Mouse (Mus musculus): ENCODE measurements around the gene Ccdc13.

Gene Ccdc13

GRCm38 (mm10) chr9:121802747-121803146, 36.5 kb downstream of the Ccdc13 start:
- DNase-seq (ENCODE audit: low read depth, low spot score) = no peak

- no peak for DNase-seq (ENCODE audit: low read depth, low spot score)
Observed at GRCm38 (mm10) chr9:121798887-121799520, 40.3 kb downstream of the Ccdc13 start.

GRCm38 (mm10) chr9:121797722-121798121, 41.5 kb downstream of the Ccdc13 start:
- DNase-seq (ENCODE audit: low read depth, low spot score) = no peak

GRCm38 (mm10) chr9:121794972-121795539, 44.2 kb downstream of the Ccdc13 start:
- DNase-seq (ENCODE audit: low read depth, low spot score) = no peak

GRCm38 (mm10) chr9:121791757-121792521, 47.3 kb downstream of the Ccdc13 start, which contains the start of gene Hhatl:
Gene Hhatl, minus strand, starts transcription at chr9:121792507.
- no peak for DNase-seq (ENCODE audit: low read depth, low spot score)

GRCm38 (mm10) chr9:121791206-121791605, 48.1 kb downstream of the Ccdc13 start:
- DNase-seq (ENCODE audit: low read depth, low spot score) = peak; percentile 46

GRCm38 (mm10) chr9:121786359-121786758, 52.9 kb downstream of the Ccdc13 start:
- no peak for DNase-seq (ENCODE audit: low read depth, low spot score)

GRCm38 (mm10) chr9:121785261-121785660, 54.0 kb downstream of the Ccdc13 start:
- DNase-seq (ENCODE audit: low read depth, low spot score) = no peak

GRCm38 (mm10) chr9:121784801-121785200, 54.5 kb downstream of the Ccdc13 start:
- DNase-seq (ENCODE audit: low read depth, low spot score) = no peak

- DNase-seq (ENCODE audit: low read depth, low spot score) = no peak
Observed at GRCm38 (mm10) chr9:121778066-121778624, 61.1 kb downstream of the Ccdc13 start.

- DNase-seq (ENCODE audit: low read depth, low spot score) = no peak
Observed at GRCm38 (mm10) chr9:121777484-121778065, 61.7 kb downstream of the Ccdc13 start, which contains the start of gene Klhl40. Gene Klhl40, plus strand, starts transcription at chr9:121777607.

- DNase-seq (ENCODE audit: low read depth, low spot score) = no peak
Observed at GRCm38 (mm10) chr9:121776511-121776910, 62.8 kb downstream of the Ccdc13 start.

- DNase-seq (ENCODE audit: low read depth, low spot score) = no peak
Observed at GRCm38 (mm10) chr9:121775951-121776350, 63.3 kb downstream of the Ccdc13 start.

GRCm38 (mm10) chr9:121772412-121772811, 66.8 kb downstream of the Ccdc13 start:
- DNase-seq (ENCODE audit: low read depth, low spot score) = no peak

- no peak for DNase-seq (ENCODE audit: low read depth, low spot score)
Observed at GRCm38 (mm10) chr9:121765166-121765855, 74.0 kb downstream of the Ccdc13 start.

- no peak for DNase-seq (ENCODE audit: low read depth, low spot score)
Observed at GRCm38 (mm10) chr9:121763716-121764115, 75.5 kb downstream of the Ccdc13 start.

- no peak for DNase-seq (ENCODE audit: low read depth, low spot score)
Observed at GRCm38 (mm10) chr9:121762761-121763160, 76.5 kb downstream of the Ccdc13 start.

- DNase-seq (ENCODE audit: low read depth, low spot score) = no peak
Observed at GRCm38 (mm10) chr9:121762248-121762647, 77.0 kb downstream of the Ccdc13 start.

GRCm38 (mm10) chr9:121761787-121762186, 77.5 kb downstream of the Ccdc13 start:
- DNase-seq (ENCODE audit: low read depth, low spot score) = no peak

GRCm38 (mm10) chr9:121761091-121761665, 78.1 kb downstream of the Ccdc13 start:
- no peak for DNase-seq (ENCODE audit: low read depth, low spot score)

Measured in CD4-positive, CD25-positive, alpha-beta regulatory T cell, adult 2 months (primary cell).